Mouse (Mus musculus) bone marrow, adult 2 months (tissue): Measurements from ENCODE around the gene Dck. TPM values are rescaled to one million over a fixed set of nuclear protein-coding genes. Genes with fewer than 3 reads are reported as not detected.

Experiments used
- H3K27ac ChIP-seq: fragments of 200-500 bp; 2 replicates; pipeline ENCODE4 v1.5.1; 2012; ENCODE audit warnings: low read depth, mild to moderate bottlenecking, control low read depth, inconsistent platforms, low read length; ENCODE audit not compliant: control insufficient read depth, poor library complexity, insufficient read depth
- H3K4me1 ChIP-seq: fragments of 200-500 bp; 2 replicates; pipeline ENCODE4 v1.6.1; 2011; ENCODE audit warnings: low read length; ENCODE audit not compliant: control insufficient read depth, insufficient read depth
- H3K4me3 ChIP-seq: fragments of 200-500 bp; replicated peaks from 2 replicates; pipeline ENCODE3; 2011; ENCODE audit warnings: mild to moderate bottlenecking, low read depth, low read length, control low read depth; ENCODE audit not compliant: control insufficient read depth
- CTCF ChIP-seq: fragments of 200-500 bp; IDR thresholded peaks from 2 replicates; pipeline ENCODE4 v1.5.1; 2011; ENCODE audit warnings: low read length, control low read depth; ENCODE audit not compliant: control insufficient read depth, insufficient read depth
- POLR2A ChIP-seq: fragments of 200-500 bp; IDR thresholded peaks from 2 replicates; pipeline ENCODE4 v1.6.1; 2011; ENCODE audit warnings: low read depth, mild to moderate bottlenecking, control low read depth, low read length, borderline replicate concordance; ENCODE audit not compliant: control insufficient read depth
- WGBS: fragments of 180-500 bp; shearing (Covaris S2); methylation state at CpG from one replicate; pipeline ENCODE4 v1.1.7; 2018; 5-methylcytosine and 5-hydroxymethylcytosine counted together
- polyA plus RNA-seq: library from polyadenylated mRNA; stranded (reverse); fragments of >200 nt; gene quantifications from 2 replicates; pipeline ENCODE4 v1.2.4, GENCODE M21; 2011; ENCODE audit warnings: low replicate concordance; ENCODE audit not compliant: missing spikeins, insufficient read depth, insufficient read length

Gene Dck
- polyA plus RNA-seq, 1 experiment = 25.0 TPM

DNA sequence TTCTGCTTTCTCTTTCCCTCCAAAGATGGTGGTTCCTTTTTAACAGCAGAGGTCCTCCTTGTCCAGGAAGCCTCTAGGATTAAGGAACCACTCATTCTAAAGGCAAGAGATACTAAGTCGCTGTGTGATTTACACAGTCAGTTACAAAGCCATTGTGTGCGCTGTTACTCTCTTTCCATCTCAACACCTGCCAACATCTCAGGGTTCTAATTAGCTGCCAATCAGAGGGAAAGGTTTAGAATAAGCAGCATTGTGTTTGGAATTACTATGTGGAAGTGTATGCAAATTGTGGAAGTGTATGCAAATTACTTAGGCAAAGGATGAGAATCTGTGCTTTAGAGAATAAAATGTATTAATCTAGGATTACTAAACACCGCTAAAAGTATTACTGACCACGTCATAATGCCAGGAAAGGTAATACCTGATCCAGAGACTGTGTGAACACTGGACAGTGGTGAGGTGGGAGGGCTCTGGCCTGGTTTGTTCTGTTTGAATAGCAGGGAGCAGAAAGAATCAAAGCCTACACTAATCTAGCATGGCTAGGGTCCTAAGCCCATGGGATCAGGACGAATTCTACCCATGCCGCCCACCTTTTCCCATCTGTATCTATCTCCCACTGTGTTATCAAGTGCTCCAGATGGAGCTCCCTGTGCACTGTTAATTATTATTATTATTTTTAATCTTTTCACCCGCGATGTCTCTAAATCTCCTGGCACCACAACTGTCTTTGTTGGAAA is 65.2 kb downstream of the Dck start:
- 81% methylated on average over 8 of the region's 8 CpGs for WGBS
- Histone ChIP-seq H3K4me1 (no peaks in the 10 kb centered on the region), H3K4me3 (no peak overlapping the region), H3K27ac (no peak overlapping the region)
- TF ChIP-seq CTCF (no peak), POLR2A (no peak)

DNA sequence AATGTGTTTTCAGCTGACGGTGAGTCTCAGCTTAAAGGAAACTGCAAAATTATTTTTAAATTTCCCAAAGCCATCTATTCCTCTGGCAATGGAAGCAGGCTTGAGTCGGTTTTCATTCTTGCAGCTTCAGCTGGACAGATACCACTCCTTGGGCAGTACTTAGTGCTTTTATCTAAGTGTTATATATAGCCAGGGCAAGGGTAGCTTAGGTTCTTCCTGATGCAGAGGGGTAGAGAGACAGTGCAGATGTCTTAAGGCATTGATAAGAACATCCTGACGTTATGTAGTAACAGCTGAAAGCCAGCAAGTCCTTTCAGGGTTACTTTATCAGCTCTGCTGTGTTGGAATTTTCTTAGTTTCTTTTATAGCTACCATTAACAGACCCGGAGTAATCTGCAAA is 66.1 kb downstream of the Dck start:
- 77% methylated on average over 4 of the region's 4 CpGs for WGBS
- H3K4me3 ChIP-seq = no peak overlapping the region
- no peak overlapping the region for H3K27ac ChIP-seq
- H3K4me1 ChIP-seq = no peaks in the 10 kb centered on the region
- TF ChIP-seq POLR2A (no peak), CTCF (no peak)

DNA sequence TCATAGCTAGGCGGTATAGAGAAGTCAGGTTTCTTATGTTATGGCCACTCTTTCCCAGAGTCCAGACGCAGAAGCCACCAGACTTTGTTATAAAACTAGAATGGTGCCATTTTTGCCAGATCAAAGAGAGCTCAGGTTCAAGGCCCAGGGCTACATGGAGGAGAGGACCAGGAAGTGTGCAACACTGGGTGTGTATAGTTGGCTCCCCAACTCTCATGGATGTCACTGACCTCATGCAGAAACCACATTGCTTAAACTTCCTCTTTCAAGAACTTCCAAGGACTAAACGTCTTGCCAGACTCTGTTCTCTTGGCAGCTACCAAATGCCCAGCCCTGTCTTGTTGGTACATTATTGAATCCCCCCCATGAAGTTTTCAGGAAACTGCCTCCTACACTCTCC is 67.1 kb downstream of the Dck start:
- TF ChIP-seq CTCF (no peak), POLR2A (no peak)
- Histone ChIP-seq H3K4me3 (no peak overlapping the region), H3K27ac (no peak overlapping the region), H3K4me1 (no peaks in the 10 kb centered on the region)
- 56% methylated on average over 3 of the region's 3 CpGs for WGBS

Other genes with a start within 250 kb of the Dck start
- 2.6 and 6.3 TPM in 2 replicates for gene Jchain, start 237.1 kb upstream of the Dck start, polyA plus RNA-seq
- 35.7 and 67.6 TPM in 2 replicates for gene Utp3, start 210.5 kb upstream of the Dck start, polyA plus RNA-seq
- 4.8 and 6.1 TPM in 2 replicates for gene Rufy3, start 200.0 kb upstream of the Dck start, polyA plus RNA-seq
- 13.1 and 22.7 TPM in 2 replicates for gene Grsf1, start 88.8 kb upstream of the Dck start, polyA plus RNA-seq
- 9.2 and 13.1 TPM in 2 replicates for gene Mob1b, start 44.1 kb upstream of the Dck start, polyA plus RNA-seq
- gene Slc4a4, start 121.8 kb downstream of the Dck start, polyA plus RNA-seq = 0.70 TPM in 1 of 2 replicates, not detected in the other